8 mouse cellular contexts compared by ENCODE assay signal in genomic region chr16:33833429-33833753, GRCm38 (mm10). TPM values are rescaled to one million over a fixed set of nuclear protein-coding genes. Genes with fewer than 3 reads are reported as not detected.
DNase-seq lines count a peak whose midpoint lies in the region; ATAC-seq and TF ChIP-seq lines count a peak whose summit lies in the region.

No protein-coding gene starts in this region.

- peak overlapping the region; percentile 26; the same call in 1 of the 2 replicates for H3K4me3 ChIP-seq in kidney, embryonic 14.5 days (ENCODE audit: low read length)
- H3K4me3 ChIP-seq in embryonic facial prominence, embryonic 11.5 days (ENCODE audit: low read depth, low read length), result peak overlapping the region; percentile 23
- peak overlapping the region; percentile 4; the same call in 1 of the 2 replicates for H3K4me3 ChIP-seq in hindbrain, postnatal 0 days (ENCODE audit: low read length)
- no peak overlapping the region for H3K4me3 ChIP-seq in midbrain, embryonic 14.5 days (replicated peaks; ENCODE audit: low read depth, low read length)
- no peak overlapping the region for H3K4me3 ChIP-seq in lung, adult 2 months (replicated peaks; ENCODE audit: extremely low read depth, low read depth, low read length)

- no peak for ATAC-seq in kidney, embryonic 14.5 days (ENCODE audit: low FRiP score, low TSS enrichment)
- no peak for ATAC-seq in embryonic facial prominence, embryonic 11.5 days (replicated peaks; ENCODE audit: insufficient number of reproducible peaks, low FRiP score, low TSS enrichment, low read depth)
- ATAC-seq in hindbrain, postnatal 0 days, result no peak
- ATAC-seq in midbrain, embryonic 14.5 days (ENCODE audit: low FRiP score, low TSS enrichment), result no peak

- TF ChIP-seq POLR2A in lung, adult 2 months (IDR thresholded peaks at IDR 0.05; ENCODE audit: borderline replicate concordance, extremely low read depth, low read depth, low read length), result no peak

- peak overlapping the region; percentile 51 for H3K4me2 ChIP-seq in kidney, embryonic 14.5 days (replicated peaks; ENCODE audit: low read depth, low read length)
- peak overlapping the region; percentile 51 for H3K4me2 ChIP-seq in embryonic facial prominence, embryonic 11.5 days (ENCODE audit: low read depth, low read length)
- H3K4me2 ChIP-seq in hindbrain, postnatal 0 days (ENCODE audit: low read depth, low read length), result peak overlapping the region; percentile 52
- peak overlapping the region; percentile 45 for H3K4me2 ChIP-seq in midbrain, embryonic 14.5 days (ENCODE audit: low read length)

- no peaks in the 10 kb centered on the region for H3K36me3 ChIP-seq in kidney, embryonic 14.5 days (ENCODE audit: control insufficient read depth, insufficient read depth, low read length)
- no peaks in the 10 kb centered on the region for H3K36me3 ChIP-seq in embryonic facial prominence, embryonic 11.5 days (replicated peaks; ENCODE audit: control insufficient read depth, insufficient read depth, low read depth, low read length)
- H3K36me3 ChIP-seq in hindbrain, postnatal 0 days (ENCODE audit: insufficient read depth, low read length), result no peaks in the 10 kb centered on the region
- no peaks in the 10 kb centered on the region for H3K36me3 ChIP-seq in midbrain, embryonic 14.5 days (ENCODE audit: control insufficient read depth, insufficient read depth, low read length)

- no peak for TF ChIP-seq CTCF in hindbrain, postnatal 0 days (IDR thresholded peaks at IDR 0.05; ENCODE audit: low read depth)
- no peak for TF ChIP-seq CTCF in lung, adult 2 months (IDR thresholded peaks at IDR 0.05; ENCODE audit: insufficient read depth, low read length)

- no peak overlapping the region for H3K27ac ChIP-seq in kidney, embryonic 14.5 days (ENCODE audit: low read depth, low read length)
- H3K27ac ChIP-seq in embryonic facial prominence, embryonic 11.5 days (replicated peaks; ENCODE audit: low read depth, low read length), result peak overlapping the region; percentile 42
- peak overlapping the region; percentile 54; the same call in 1 of the 2 replicates for H3K27ac ChIP-seq in hindbrain, postnatal 0 days
- H3K27ac ChIP-seq in midbrain, embryonic 14.5 days (replicated peaks; ENCODE audit: low read depth, low read length), result no peak overlapping the region

- DNase-seq in kidney, postnatal 4 days, result no peak
- DNase-seq in embryonic facial prominence, embryonic 11.5 days (ENCODE audit: low spot score), result no peak
- DNase-seq in hindbrain, postnatal 0 days (ENCODE audit: low spot score), result no peak
- DNase-seq in midbrain, embryonic 14.5 days, result no peak
- no peak for DNase-seq in left cerebral cortex, postnatal 14 days (ENCODE audit: low spot score in 2 of 2)
- no peak for DNase-seq in lung, adult 2 months
- DNase-seq in right cerebral cortex, postnatal 10 days (ENCODE audit: low spot score in 2 of 2), result no peak

- 10% methylated on average over 5 of the region's 5 CpGs for WGBS in kidney, embryonic 14.5 days
- WGBS in embryonic facial prominence, embryonic 11.5 days, result 4% methylated on average over 5 of the region's 5 CpGs
- WGBS in hindbrain, postnatal 0 days, result 8% methylated on average over 5 of the region's 5 CpGs
- 10% methylated on average over 5 of the region's 5 CpGs for WGBS in midbrain, embryonic 14.5 days
- WGBS in lung, adult 2 months, result 22% methylated on average over 5 of the region's 5 CpGs

- H3K9me3 ChIP-seq in kidney, embryonic 14.5 days (ENCODE audit: control insufficient read depth, low read length), result no peaks in the 10 kb centered on the region
- H3K9me3 ChIP-seq in embryonic facial prominence, embryonic 11.5 days (replicated peaks; ENCODE audit: control insufficient read depth, low read length), result no peaks in the 10 kb centered on the region
- H3K9me3 ChIP-seq in hindbrain, postnatal 0 days (ENCODE audit: low read length), result no peaks in the 10 kb centered on the region
- no peaks in the 10 kb centered on the region for H3K9me3 ChIP-seq in midbrain, embryonic 14.5 days (ENCODE audit: control insufficient read depth, low read length)

- H3K9ac ChIP-seq in kidney, embryonic 14.5 days (ENCODE audit: low read depth, low read length), result no peak overlapping the region
- H3K9ac ChIP-seq in embryonic facial prominence, embryonic 11.5 days (replicated peaks; ENCODE audit: low read length), result no peak overlapping the region; the same call in 1 of the 2 replicates
- no peak overlapping the region for H3K9ac ChIP-seq in hindbrain, postnatal 0 days (replicated peaks; ENCODE audit: low read length)
- no peak overlapping the region for H3K9ac ChIP-seq in midbrain, embryonic 14.5 days (replicated peaks; ENCODE audit: low read length)

- intact Hi-C loops in left cerebral cortex, postnatal 14 days (cut with DNase I), result loop anchor here (5.0 kb wide), 1 partner anchor 59 kb away; no protein-coding TSS in a partner anchor

- peaks cover 25% of the 10 kb centered on the region; the same call in 1 of the 2 replicates for H3K4me1 ChIP-seq in kidney, embryonic 14.5 days (ENCODE audit: control insufficient read depth, insufficient read depth, low read length)
- peaks cover 8% of the 10 kb centered on the region; the same call in 1 of the 2 replicates for H3K4me1 ChIP-seq in embryonic facial prominence, embryonic 11.5 days (ENCODE audit: control insufficient read depth, insufficient read depth, low read length)
- peaks cover 6% of the 10 kb centered on the region; the same call in 1 of the 2 replicates for H3K4me1 ChIP-seq in hindbrain, postnatal 0 days (ENCODE audit: insufficient read depth, low read length)
- H3K4me1 ChIP-seq in midbrain, embryonic 14.5 days (ENCODE audit: control insufficient read depth, insufficient read depth, low read length), result peaks cover 18% of the 10 kb centered on the region
- H3K4me1 ChIP-seq in lung, adult 2 months (ENCODE audit: control insufficient read depth, insufficient read depth, low read length), result peaks cover 10% of the 10 kb centered on the region

- H3K27me3 ChIP-seq in kidney, embryonic 14.5 days (ENCODE audit: control insufficient read depth, insufficient read depth, low read length), result no peaks in the 10 kb centered on the region
- no peaks in the 10 kb centered on the region for H3K27me3 ChIP-seq in embryonic facial prominence, embryonic 11.5 days (ENCODE audit: control insufficient read depth, insufficient read depth, low read length)
- H3K27me3 ChIP-seq in hindbrain, postnatal 0 days (ENCODE audit: insufficient read depth, low read length), result peaks cover 23% of the 10 kb centered on the region
- peaks cover 25% of the 10 kb centered on the region for H3K27me3 ChIP-seq in midbrain, embryonic 14.5 days (ENCODE audit: control insufficient read depth, insufficient read depth, low read length)

RNA-seq across cellular contexts. Expression of gene Itgb5, which starts 3.9 kb away (rescaled TPM):
- polyA plus RNA-seq in kidney, embryonic 14.5 days (2014; fragmentation: Nextera tagmentation; extraction: Ambion mirVana), result 34.3 and 49.7 TPM in 2 replicates
- 77.7 and 80.3 TPM in 2 replicates for polyA plus RNA-seq in embryonic facial prominence, embryonic 11.5 days (2014; fragmentation: Nextera tagmentation; extraction: Ambion mirVana)
- 46.7 and 52.8 TPM in 2 replicates for total RNA-seq in hindbrain, postnatal 0 days (2014; rRNA removed)
- polyA plus RNA-seq in hindbrain, postnatal 0 days (2015; fragmentation: Nextera tagmentation; extraction: Ambion mirVana), result 18.4 and 20.0 TPM in 2 replicates
- polyA plus RNA-seq in midbrain, embryonic 14.5 days (2014; fragmentation: Nextera tagmentation; extraction: Ambion mirVana), result 19.2 and 19.3 TPM in 2 replicates
- 10 to 100 TPM; 32.5 to 32.7 TPM for total RNA-seq in left cerebral cortex, postnatal 14 days (2021)
- 114 and 144 TPM in 2 replicates for polyA plus RNA-seq in lung, adult 2 months (2012; rRNA removed)

RNA-seq across cellular contexts. Expression of gene Muc13, which starts 39.6 kb away (rescaled TPM):
- polyA plus RNA-seq in kidney, embryonic 14.5 days (2014; fragmentation: Nextera tagmentation; extraction: Ambion mirVana), result 0.09 TPM in 1 of 2 replicates, not detected in the other
- 0.21 and 0.34 TPM in 2 replicates for polyA plus RNA-seq in embryonic facial prominence, embryonic 11.5 days (2014; fragmentation: Nextera tagmentation; extraction: Ambion mirVana)
- not detected in 2 replicates for total RNA-seq in hindbrain, postnatal 0 days (2014; rRNA removed)
- 0.06 TPM in 1 of 2 replicates, not detected in the other for polyA plus RNA-seq in hindbrain, postnatal 0 days (2015; fragmentation: Nextera tagmentation; extraction: Ambion mirVana)
- polyA plus RNA-seq in midbrain, embryonic 14.5 days (2014; fragmentation: Nextera tagmentation; extraction: Ambion mirVana), result not detected in 2 replicates
- total RNA-seq in left cerebral cortex, postnatal 14 days (2021), result not detected
- 0.25 and 5.1 TPM in 2 replicates for polyA plus RNA-seq in lung, adult 2 months (2012; rRNA removed)

Comparison
In these comparisons a context has a peak if more than half of its experiments do, and no peak if none do; other contexts are left out.
1. H3K27ac ChIP-seq: peak in embryonic facial prominence, embryonic 11.5 days (single experiment) and hindbrain, postnatal 0 days (single experiment); none in kidney, embryonic 14.5 days (single experiment) and midbrain, embryonic 14.5 days (single experiment).
2. H3K4me3 ChIP-seq: peak in kidney, embryonic 14.5 days (single experiment), embryonic facial prominence, embryonic 11.5 days (single experiment) and hindbrain, postnatal 0 days (single experiment); none in midbrain, embryonic 14.5 days (single experiment) and lung, adult 2 months (single experiment).
3. Peak in every context shown above with its lines, with median percentiles within 50 percentile points of each other: H3K4me2 ChIP-seq.